Mouse (Mus musculus): ENCODE results near the gene Lrfn1.

The Lrfn1 gene

DNA sequence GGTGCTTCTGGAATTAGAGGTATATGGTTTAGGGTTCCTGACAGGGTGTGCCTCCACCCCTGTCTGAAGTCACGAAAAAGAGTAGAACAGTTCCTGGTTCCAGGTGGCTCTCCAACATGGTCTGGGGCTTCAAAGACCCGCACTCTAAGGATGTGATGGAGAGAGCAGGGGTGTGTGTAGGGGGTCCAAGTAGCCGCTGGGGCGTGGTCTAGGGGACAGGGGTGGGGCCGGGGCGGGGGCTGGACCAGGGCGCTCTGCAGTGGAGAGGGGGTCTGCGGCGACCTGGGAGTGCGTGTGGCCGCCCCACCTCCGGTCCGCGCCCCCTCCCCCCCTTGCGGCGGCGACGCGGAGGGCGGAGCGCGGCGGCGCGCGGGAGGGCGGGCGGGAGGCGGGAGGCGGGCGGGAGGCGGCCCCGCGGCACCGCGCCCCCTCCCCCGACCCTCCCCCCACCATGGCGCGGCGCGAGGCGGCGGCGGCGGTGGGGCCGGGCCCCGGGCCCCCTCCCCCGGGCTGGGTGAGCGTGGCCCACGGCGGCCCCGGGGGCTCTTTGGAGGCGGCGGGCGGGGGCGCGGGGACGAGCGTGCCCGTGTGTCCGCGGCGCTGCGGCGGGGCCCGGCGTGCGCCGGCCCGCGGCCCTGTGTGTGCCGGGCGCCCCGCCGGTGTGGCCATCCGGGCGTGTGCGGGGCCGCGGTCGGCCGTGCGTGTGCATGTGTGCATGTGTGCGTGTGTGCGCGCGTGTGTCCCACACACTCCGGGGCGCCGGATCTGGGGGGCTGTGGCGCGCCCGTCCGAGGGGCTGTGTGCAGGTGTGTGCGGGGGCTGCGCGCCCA, at the start of gene Lrfn1:
Gene Lrfn1 (plus strand): TSS at position 450 of the 830 bp plus-strand sequence.
- no peak for DNase-seq

GRCm38 (mm10) chr7:28410841-28411475, 40.8 kb upstream of the Lrfn1 start:
- DNase-seq: no peak

DNA sequence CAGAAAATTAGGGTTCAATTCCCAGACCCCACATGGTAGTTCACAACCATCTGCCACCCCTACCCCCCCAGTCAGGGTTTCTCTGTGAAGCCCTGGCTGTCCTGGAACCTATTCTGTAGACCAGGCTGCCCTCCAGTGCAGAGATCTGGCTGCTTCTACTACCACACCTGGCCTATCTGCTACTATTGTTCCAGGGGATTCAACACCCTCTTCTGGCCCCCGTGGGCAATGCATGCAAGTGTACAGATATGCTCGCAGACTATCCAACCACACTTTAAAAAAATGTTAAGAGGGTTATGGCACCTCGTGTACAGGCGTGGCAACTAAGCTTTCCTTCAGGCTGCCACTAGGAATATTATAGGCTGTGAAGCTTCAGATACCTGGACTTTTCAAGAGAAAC, 39.0 kb upstream of the Lrfn1 start:
- DNase-seq: no peak

GRCm38 (mm10) chr7:28417368-28417767, 34.4 kb upstream of the Lrfn1 start:
- no peak for DNase-seq

DNA sequence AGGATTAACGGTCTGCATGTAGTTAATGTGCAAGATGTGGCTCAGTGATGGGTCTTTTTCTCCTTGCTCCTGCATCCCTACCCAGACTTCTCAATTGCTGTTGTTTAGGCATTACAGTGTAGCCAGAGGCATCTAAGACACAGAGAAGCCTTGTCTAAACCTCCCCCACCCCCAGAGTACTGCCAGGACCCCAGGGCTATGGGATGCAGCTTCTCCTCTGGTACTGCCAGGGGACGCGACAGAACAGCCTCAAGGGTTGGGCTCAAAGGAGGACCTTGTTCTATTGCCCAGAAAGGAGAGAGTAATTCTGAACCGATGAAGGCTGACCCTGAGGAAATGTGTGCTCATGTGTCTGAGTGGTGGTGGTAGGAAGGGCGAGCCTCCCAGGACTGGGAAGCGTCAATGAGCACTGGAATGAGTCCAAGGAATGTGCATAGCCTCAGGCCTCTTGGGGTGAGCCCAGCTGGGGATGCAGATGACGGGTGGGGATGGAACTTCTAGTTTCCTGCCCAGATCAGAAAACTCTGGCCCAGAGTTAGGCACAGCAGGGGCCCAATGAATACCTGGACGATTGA, 33.6 kb upstream of the Lrfn1 start:
- no peak for DNase-seq

DNA sequence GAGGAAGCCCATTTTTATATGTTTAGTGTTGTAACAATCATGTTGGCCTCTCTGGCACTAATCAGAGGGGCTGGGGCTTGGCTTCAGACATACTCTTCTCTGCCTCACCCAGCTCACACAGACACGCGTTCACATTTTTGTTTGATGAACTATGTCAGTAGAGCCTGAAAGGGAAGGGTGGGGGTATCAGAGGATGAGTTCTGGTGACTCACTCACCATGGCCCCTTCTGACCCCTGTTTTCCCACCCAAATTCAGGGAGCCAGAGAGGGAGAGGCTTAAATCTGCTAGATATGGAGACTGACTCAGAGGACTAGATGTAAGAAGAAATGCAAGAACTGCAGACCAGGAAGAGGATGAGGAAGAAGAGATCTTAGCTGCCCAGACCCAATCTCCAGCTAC, 32.4 kb upstream of the Lrfn1 start:
- no peak for DNase-seq

DNA sequence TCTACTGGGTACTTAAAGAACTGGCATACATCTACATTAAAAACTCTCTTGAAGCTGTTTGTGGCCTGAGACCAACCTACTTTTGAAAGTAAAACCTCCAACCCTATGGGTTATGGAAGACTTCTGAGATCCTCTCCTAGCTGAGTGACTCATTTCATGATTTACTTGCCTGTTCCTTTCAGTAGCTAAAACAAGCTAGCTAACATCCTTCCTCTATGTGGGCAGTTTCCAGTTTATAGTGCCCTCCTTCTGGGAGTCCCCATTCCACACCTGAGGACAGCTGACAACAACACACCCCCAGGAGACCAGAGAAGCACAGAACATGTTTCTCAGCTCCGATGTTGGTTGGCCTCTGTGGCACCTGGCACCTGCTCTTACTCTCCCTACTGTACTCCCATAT, 28.8 kb upstream of the Lrfn1 start:
- DNase-seq: no peak

DNA sequence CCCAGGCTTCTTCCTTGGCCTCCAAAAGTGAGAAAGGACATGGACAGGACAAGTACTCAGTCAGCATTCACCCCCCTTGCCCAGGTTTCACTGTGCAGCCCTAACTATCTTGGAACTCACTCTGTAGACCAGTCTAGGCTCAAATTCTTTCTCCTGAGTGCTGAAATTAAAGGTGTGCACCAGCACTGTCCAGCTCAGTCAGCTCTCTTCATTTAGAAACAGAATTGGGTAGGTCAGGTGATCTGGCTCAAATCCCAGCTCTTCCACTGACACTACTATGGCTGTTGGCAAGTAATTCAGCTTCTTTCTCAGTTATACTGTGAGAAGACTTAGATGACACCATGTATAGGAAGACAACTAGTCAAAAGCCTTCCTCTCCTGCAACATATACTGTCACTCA, 24.0 kb upstream of the Lrfn1 start:
- no peak for DNase-seq

- no peak for DNase-seq
These were observed 21.3 kb upstream of the Lrfn1 start for GRCm38 (mm10) chr7:28430512-28430911.

DNA sequence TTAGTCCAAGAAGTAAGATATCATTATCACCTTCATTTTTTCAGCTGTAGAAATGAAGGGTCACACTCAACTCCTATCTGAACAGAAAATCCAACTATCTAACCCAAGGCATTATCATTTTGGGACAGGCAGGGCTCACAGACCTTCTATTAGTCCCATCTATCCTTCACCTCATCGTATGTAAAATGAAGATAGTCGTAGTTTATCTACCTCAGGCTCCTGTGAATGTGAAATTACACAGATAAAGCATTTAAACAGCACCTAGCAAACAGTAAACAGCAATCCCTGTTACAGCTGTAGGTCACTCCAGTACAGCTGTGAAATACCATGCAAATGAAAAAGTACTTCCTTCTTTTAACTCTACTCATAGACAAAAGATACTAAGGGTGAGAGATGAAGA, 19.5 kb upstream of the Lrfn1 start:
- DNase-seq: no peak

- peak; percentile 28 for DNase-seq
These were observed 16.0 kb upstream of the Lrfn1 start for GRCm38 (mm10) chr7:28435660-28436259.

- DNase-seq: peak; percentile 100
These were observed 15.4 kb upstream of the Lrfn1 start for GRCm38 (mm10) chr7:28436271-28436904.

GRCm38 (mm10) chr7:28436932-28437570, 14.7 kb upstream of the Lrfn1 start, which contains the start of gene Gmfg:
Gene Gmfg, plus strand, starts transcription at chr7:28437447.
- peak; percentile 89 for DNase-seq

GRCm38 (mm10) chr7:28437964-28438363, 13.8 kb upstream of the Lrfn1 start:
- DNase-seq: no peak

DNA sequence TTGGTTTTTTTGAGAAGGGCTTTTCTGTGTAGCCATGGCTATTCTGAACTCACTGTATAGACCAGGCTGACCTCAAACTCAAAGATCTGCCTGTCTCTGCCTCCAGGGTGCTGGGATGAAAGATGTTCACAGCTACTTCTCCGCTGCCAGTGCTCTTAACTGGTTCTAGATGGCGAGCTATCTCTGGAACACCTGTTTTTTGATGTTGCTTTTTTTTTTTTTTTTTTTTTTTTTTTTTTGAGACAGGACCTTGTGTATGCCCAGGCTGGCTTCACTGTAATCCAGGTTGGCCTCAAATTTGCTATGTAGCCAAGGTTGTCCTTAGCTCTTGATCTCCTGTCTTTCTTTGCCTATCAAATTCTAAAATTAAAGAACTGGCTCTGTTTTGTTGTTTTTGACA, 13.0 kb upstream of the Lrfn1 start:
- DNase-seq: no peak

DNA sequence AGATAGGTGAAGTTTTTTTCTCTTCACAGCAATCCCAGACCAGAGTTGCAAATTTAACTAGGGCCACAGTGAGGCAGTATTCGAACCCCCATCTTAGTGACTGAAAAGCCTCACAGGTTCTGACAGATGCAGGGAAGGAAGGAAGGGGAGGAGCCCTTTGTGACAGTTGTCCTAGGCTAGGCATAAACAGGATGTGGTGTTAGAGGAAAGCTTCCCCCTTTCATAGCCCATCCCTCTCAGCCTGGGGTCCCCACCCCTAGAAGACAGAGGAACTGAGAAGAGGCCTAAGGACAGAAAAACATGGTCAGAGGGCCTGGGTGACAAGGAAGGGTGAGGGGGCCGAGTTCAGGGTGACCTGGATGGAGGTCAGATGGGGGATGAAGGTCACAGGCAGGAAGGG, 11.0 kb upstream of the Lrfn1 start:
- peak; percentile 32 for DNase-seq

DNA sequence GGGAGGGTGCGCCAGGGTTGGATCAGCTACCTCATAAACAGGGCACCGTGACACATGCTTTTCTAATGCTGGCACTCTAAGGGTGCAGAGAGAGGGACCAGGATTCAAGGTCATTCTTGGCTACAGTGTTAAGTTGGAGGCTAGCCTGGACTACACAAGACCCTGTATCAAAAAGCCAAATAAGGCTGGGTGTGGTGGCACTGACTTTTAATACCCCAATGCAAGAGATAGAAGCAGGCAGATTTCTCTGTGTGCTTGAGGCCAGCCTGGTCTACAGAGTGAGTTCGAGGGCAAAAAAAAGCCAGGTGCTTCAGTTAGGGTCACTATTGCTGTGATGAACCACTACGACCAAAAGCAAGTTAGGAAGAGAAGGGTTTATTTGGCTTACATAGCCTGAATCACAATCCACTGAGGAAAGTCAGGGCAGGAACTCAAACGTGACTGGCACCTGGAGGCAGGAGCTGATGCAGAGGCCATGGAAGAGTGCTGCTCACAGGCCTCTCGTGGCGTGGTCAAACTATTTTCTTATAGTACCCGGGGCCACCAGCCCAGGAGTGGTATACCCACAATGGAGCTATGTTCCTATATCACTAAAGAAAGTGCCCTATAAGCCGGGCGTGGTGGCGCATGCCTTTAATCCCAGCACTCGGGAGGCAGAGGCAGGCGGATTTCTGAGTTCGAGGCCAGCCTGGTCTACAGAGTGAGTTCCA, 9.8 kb upstream of the Lrfn1 start:
- DNase-seq: no peak

DNA sequence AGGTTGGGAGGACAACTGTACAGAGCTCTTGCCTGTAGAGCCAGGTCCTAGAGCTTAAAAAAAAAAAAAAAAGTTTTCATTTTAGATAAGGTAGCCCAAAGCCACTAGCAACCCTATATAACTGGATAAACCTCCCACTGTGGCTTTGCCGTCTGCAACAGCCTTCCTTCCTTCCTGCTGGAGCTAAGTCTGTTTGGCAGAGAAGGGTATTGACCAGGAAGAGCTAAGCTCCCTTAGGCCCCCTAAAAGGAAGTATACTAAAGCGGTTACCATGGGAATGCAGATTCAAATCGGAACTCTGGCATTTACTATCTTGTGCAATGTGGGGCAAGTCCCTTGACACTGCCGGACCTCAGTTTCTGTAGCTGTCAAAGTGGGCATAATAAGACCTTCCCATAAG, 9.1 kb upstream of the Lrfn1 start:
- DNase-seq: no peak

GRCm38 (mm10) chr7:28444344-28444974, 7.3 kb upstream of the Lrfn1 start:
- DNase-seq: no peak

- DNase-seq: peak; percentile 78
These were observed 5.3 kb upstream of the Lrfn1 start for GRCm38 (mm10) chr7:28446446-28446845.

DNA sequence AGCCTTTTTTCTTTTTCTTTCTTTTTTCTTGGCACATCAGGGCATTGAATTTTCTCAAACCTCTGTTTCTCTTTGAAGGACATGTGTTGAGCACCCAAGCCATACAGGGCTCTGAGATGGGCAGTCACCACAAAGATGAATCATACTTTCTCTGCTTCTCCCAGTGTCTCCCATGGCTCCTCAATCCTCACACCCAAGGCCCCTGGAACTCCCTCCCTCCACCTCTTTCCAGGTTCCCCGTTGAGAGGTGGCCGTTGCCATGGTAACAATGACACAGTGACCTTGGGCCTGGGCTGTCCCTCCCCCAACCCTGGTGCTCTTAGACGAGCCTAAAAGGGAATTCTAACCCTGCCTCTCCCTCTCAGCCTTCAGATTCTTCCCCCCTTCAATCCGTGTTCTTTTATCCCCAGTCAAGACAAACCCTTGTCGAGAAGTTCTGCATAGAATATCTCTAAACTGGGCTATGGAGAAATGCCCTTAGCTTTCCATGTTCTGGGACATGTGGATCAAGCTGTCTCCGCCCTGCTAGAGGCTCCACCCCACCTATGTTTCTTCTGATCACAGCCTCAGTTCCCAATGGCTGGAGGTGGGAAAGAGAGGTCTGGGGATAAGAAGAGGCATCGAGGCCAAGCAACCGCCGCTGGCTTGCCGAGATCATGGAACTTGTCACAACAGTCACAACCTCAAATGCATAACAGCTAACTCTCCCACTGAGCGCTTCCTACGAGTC, 4.5 kb upstream of the Lrfn1 start:
- no peak for DNase-seq
